Mouse (Mus musculus) erythroblast, embryonic 14.5 days (primary cell): ENCODE results near the gene Kiss1r. TPM values are rescaled to one million over a fixed set of nuclear protein-coding genes. Genes with fewer than 3 reads are reported as not detected.

Experiments used
- H3K27me3 ChIP-seq: 2 replicates; pipeline ENCODE4 v1.6.1; 2012; ENCODE audit warnings: inconsistent platforms; ENCODE audit not compliant: control insufficient read depth
- H3K36me3 ChIP-seq: 2 replicates; pipeline ENCODE4 v1.6.1; 2012; ENCODE audit warnings: mild to moderate bottlenecking, inconsistent platforms; ENCODE audit not compliant: control insufficient read depth
- H3K4me1 ChIP-seq: 2 replicates; pipeline ENCODE4 v1.6.1; 2012; ENCODE audit warnings: inconsistent platforms; ENCODE audit not compliant: control insufficient read depth
- H3K4me3 ChIP-seq: replicated peaks from 2 replicates; pipeline ENCODE3; 2012; ENCODE audit warnings: moderate library complexity, mild to moderate bottlenecking, inconsistent platforms
- H3K9me3 ChIP-seq: 2 replicates; pipeline ENCODE4 v1.6.1; 2012; ENCODE audit warnings: low read length, inconsistent platforms, mixed read lengths; ENCODE audit not compliant: control insufficient read depth
- GATA1 ChIP-seq: IDR thresholded peaks from 2 replicates; pipeline ENCODE4 v1.6.1; 2012; ENCODE audit warnings: low read length, inconsistent platforms, mixed read lengths
- TAL1 ChIP-seq: IDR thresholded peaks from 3 replicates; pipeline ENCODE4 v1.6.1; 2012; ENCODE audit warnings: low read length, inconsistent platforms, mixed read lengths
- polyA plus RNA-seq: library from polyadenylated mRNA; stranded (reverse); fragments of >175 nt; gene quantifications from 2 replicates; pipeline ENCODE4 v1.2.3, GENCODE M21; 2012

Kiss1r gene
- polyA plus RNA-seq, 1 experiment = 0.01 TPM

GRCm38 (mm10) chr10:79934272-79934721, 17.5 kb downstream of the Kiss1r start:
- peaks cover 55% of the 10 kb centered on the region for H3K36me3 ChIP-seq
- H3K27me3 ChIP-seq = no peaks in the 10 kb centered on the region
- no peak for TF ChIP-seq TAL1
- TF ChIP-seq GATA1 = no peak
- no peaks in the 10 kb centered on the region for H3K9me3 ChIP-seq
- peaks cover 46% of the 10 kb centered on the region for H3K4me1 ChIP-seq
- no peak overlapping the region for H3K4me3 ChIP-seq

GRCm38 (mm10) chr10:79934794-79935569, 18.2 kb downstream of the Kiss1r start:
- Histone ChIP-seq H3K9me3 (no peaks in the 10 kb centered on the region), H3K27me3 (no peaks in the 10 kb centered on the region), H3K4me3 (no peak overlapping the region), H3K4me1 (peaks cover 48% of the 10 kb centered on the region), H3K36me3 (peaks cover 57% of the 10 kb centered on the region)
- TF ChIP-seq TAL1 (no peak), GATA1 (no peak)

DNA sequence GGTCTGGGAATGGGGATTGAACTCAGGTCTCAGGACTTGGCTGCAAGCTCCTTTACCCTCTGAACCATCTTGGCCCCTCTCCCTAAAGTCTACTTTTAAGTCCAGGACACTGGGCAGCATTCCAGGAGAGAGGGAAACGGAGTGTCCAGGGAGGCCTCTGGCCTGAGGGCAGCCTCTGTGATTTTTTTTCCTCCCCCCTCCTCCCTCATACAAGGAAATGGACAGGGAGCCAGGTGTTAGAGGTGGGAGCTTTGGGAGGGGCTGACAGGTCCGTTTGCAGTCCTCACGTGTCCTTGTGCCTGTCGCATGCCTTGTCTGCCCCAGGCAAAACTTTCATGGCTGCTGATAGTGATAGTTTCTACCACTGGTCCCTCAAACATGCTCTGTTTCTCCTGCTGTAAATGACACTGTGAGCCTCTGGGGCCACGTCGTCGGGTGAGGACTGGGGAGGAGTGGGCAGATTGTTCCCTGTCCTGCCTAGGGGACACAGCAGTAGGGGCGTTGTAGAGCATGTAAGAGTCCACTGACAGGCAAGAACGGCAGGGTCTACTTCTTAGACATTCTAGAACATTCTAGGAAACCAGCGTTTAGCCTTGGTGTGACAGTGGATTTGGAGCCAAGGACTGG, 19.6 kb downstream of the Kiss1r start:
- H3K36me3 ChIP-seq = peaks cover 48% of the 10 kb centered on the region
- H3K4me1 ChIP-seq = peaks cover 48% of the 10 kb centered on the region
- H3K27me3 ChIP-seq = no peaks in the 10 kb centered on the region
- TF ChIP-seq TAL1 = no peak
- TF ChIP-seq GATA1 = no peak
- no peak overlapping the region for H3K4me3 ChIP-seq
- H3K9me3 ChIP-seq = no peaks in the 10 kb centered on the region

GRCm38 (mm10) chr10:79936911-79937441, 20.2 kb downstream of the Kiss1r start:
- H3K4me1 ChIP-seq = peaks cover 49% of the 10 kb centered on the region
- no peak for TF ChIP-seq GATA1
- no peak for TF ChIP-seq TAL1
- H3K36me3 ChIP-seq = peaks cover 45% of the 10 kb centered on the region
- H3K4me3 ChIP-seq = peak overlapping the region; percentile 12
- no peaks in the 10 kb centered on the region for H3K27me3 ChIP-seq
- H3K9me3 ChIP-seq = no peaks in the 10 kb centered on the region

DNA sequence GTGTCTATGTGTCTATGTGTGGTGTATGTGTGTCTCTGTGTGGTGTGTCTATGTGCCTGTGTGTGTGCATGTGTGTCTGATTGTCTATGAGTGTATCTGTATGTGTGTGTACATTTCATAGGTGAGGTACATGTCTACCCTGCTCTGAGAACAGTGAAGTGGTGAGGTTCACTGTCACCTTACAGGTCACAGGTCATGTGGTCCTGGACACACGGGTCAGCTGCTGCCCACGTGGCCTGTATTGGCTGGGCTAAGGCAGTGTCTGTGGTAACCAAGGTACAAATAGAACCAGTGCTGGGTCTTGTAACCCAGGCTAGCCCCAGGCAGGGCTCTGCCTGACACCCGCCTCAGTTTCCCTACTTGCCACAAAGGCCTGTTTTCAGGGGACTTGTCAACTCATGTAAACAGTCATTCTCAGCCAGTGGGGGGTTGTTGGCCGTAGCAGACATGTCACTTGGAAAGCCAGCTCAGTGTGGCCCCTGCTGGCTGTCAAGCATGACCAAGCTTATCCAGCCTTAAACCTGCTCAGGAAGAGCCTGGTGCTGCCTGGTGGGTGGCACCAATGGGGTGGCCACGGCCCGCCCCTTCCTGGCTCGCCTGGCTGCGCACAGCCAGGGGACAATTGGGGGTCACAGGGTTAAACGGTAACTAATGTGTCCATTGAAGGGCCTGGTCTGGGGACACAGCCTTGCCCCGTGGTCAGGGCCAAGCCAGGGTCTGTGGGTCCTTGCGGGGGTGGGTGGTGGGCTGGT, 21.2 kb downstream of the Kiss1r start:
- Histone ChIP-seq H3K36me3 (peaks cover 35% of the 10 kb centered on the region), H3K4me3 (no peak overlapping the region), H3K9me3 (no peaks in the 10 kb centered on the region), H3K4me1 (peaks cover 54% of the 10 kb centered on the region), H3K27me3 (no peaks in the 10 kb centered on the region)
- TF ChIP-seq GATA1 (no peak), TAL1 (no peak)

DNA sequence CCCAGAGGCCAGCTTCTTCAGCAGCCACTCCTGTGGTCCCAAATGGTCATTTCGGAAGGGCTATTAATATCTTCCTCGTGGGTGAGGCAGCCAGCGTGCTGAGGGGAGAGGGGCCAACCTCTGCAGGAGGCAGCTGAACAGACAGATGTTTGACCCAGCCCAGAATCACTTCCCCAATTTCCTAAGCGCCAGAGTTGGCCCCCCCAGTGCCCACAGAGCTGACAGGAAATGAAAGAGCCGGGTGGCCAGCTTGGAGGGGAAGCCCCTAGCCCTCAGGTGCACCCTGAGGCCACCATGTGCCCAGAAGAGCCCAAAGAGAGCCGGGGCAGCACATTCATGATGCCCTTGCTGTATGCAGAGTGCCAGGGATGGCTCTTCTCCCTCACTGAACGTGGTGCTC, 24.0 kb downstream of the Kiss1r start:
- no peaks in the 10 kb centered on the region for H3K9me3 ChIP-seq
- TF ChIP-seq GATA1 (no peak), TAL1 (no peak)
- H3K4me3 ChIP-seq = no peak overlapping the region
- peaks cover 20% of the 10 kb centered on the region for H3K36me3 ChIP-seq
- H3K4me1 ChIP-seq = peaks cover 72% of the 10 kb centered on the region
- no peaks in the 10 kb centered on the region for H3K27me3 ChIP-seq

GRCm38 (mm10) chr10:79942988-79943387, 26.2 kb downstream of the Kiss1r start:
- TF ChIP-seq TAL1 (no peak), GATA1 (no peak)

GRCm38 (mm10) chr10:79943471-79943901, 26.7 kb downstream of the Kiss1r start:
- H3K36me3 ChIP-seq = peaks cover 15% of the 10 kb centered on the region
- no peak overlapping the region for H3K4me3 ChIP-seq
- no peak for TF ChIP-seq GATA1
- TF ChIP-seq TAL1 = no peak
- peaks cover 75% of the 10 kb centered on the region for H3K4me1 ChIP-seq
- H3K27me3 ChIP-seq = no peaks in the 10 kb centered on the region
- no peaks in the 10 kb centered on the region for H3K9me3 ChIP-seq

More at GRCm38 (mm10) chr10:79942988-79943387, 26.2 kb downstream of the Kiss1r start:
- no peaks in the 10 kb centered on the region for H3K27me3 ChIP-seq
- H3K4me1 ChIP-seq = peaks cover 76% of the 10 kb centered on the region
- H3K4me3 ChIP-seq = no peak overlapping the region
- H3K9me3 ChIP-seq = no peaks in the 10 kb centered on the region
- H3K36me3 ChIP-seq = peaks cover 17% of the 10 kb centered on the region
